Mouse (Mus musculus): ENCODE results near the gene Klk1.

- TF ChIP-seq CTCF (IDR thresholded peaks at IDR 0.05; ENCODE audit: control insufficient read depth, insufficient read depth, insufficient read length) (no peak), CEBPB (IDR thresholded peaks at IDR 0.05; ENCODE audit: low read depth) (no peak), USF1 (IDR thresholded peaks at IDR 0.05; ENCODE audit: low read depth) (no peak), MAX (IDR thresholded peaks at IDR 0.05) (no peak), MYOD1 (IDR thresholded peaks at IDR 0.05; ENCODE audit: control insufficient read depth, insufficient read length, low read depth) (no peak), MYOG (IDR thresholded peaks at IDR 0.05; ENCODE audit: control insufficient read depth, extremely low read depth, insufficient read length) (no peak), FOSL1 (IDR thresholded peaks at IDR 0.05; ENCODE audit: insufficient read depth, low read length, poor library complexity, severe bottlenecking) (no peak)
These were observed 28.0 kb downstream of the Klk1 start for GRCm38 (mm10) chr7:44253023-44253616.

Measured in C2C12 (cell line).